Comparison of ENCODE assay signal across 20 mouse cellular contexts in genomic region chr5:125006896-125007295, GRCm38 (mm10). TPM values are rescaled to one million over a fixed set of nuclear protein-coding genes. Genes with fewer than 3 reads are reported as not detected.
DNase-seq lines count a peak whose midpoint lies in the region; ATAC-seq and TF ChIP-seq lines count a peak whose summit lies in the region.
"Had no signal": no experiment of that assay in that cellular context is flagged by ENCODE, and none has a peak within 500 bp of the region (broad histone marks: within the 10 kb centered on the region; RNA-seq: fewer than 3 reads in every experiment).

No protein-coding gene starts in this region.

- no peak overlapping the region for H3K4me3 ChIP-seq in embryonic facial prominence, embryonic 13.5 days
- H3K4me3 ChIP-seq in embryonic facial prominence, embryonic 10.5 days = no peak overlapping the region
- no peak overlapping the region for H3K4me3 ChIP-seq in heart, embryonic 15.5 days
- H3K4me3 ChIP-seq in limb, embryonic 14.5 days (replicated peaks; ENCODE audit: low read length) = no peak overlapping the region
- H3K4me3 ChIP-seq: hindbrain, embryonic 10.5 days; layer of hippocampus, adult 2 months had no signal

- TF ChIP-seq POLR2A in limb, embryonic 14.5 days (IDR thresholded peaks at IDR 0.05; ENCODE audit: borderline replicate concordance, extremely low read depth, insufficient read depth, insufficient read length) = no peak

- no peak for ATAC-seq in embryonic facial prominence, embryonic 13.5 days (ENCODE audit: insufficient number of reproducible peaks, insufficient read depth, low FRiP score, low TSS enrichment, low read depth)
- no peak for ATAC-seq in heart, embryonic 15.5 days (replicated peaks; ENCODE audit: insufficient number of reproducible peaks, insufficient read depth, low FRiP score, low read depth)
- no peak for ATAC-seq in limb, embryonic 14.5 days (ENCODE audit: low FRiP score, low read depth)
- ATAC-seq: CD4-positive, CD25-positive, alpha-beta regulatory T cell, adult 4 months; intestine, postnatal 0 days had no signal

- H3K36me3 ChIP-seq in embryonic facial prominence, embryonic 13.5 days = peaks cover 32% of the 10 kb centered on the region
- peaks cover 35% of the 10 kb centered on the region for H3K36me3 ChIP-seq in embryonic facial prominence, embryonic 10.5 days (replicated peaks)
- no peaks in the 10 kb centered on the region for H3K36me3 ChIP-seq in heart, embryonic 15.5 days
- peaks cover 30% of the 10 kb centered on the region for H3K36me3 ChIP-seq in limb, embryonic 14.5 days (ENCODE audit: control insufficient read depth, insufficient read depth, low read length)

- H3K9ac ChIP-seq in embryonic facial prominence, embryonic 13.5 days = no peak overlapping the region
- H3K9ac ChIP-seq in heart, embryonic 15.5 days = no peak overlapping the region
- 0 out of 2 replicates have a peak overlapping the region, but pooled peaks have one; percentile 9 for H3K9ac ChIP-seq in limb, embryonic 14.5 days (ENCODE audit: low read depth, low read length, severe bottlenecking)
- H3K9ac ChIP-seq: liver, embryonic 14.5 days had no signal

- peak overlapping the region; percentile 88; the same call in 1 of the 2 replicates for H3K4me2 ChIP-seq in embryonic facial prominence, embryonic 13.5 days
- H3K4me2 ChIP-seq in heart, embryonic 15.5 days = no peak overlapping the region
- peak overlapping the region; percentile 73 for H3K4me2 ChIP-seq in limb, embryonic 14.5 days (replicated peaks; ENCODE audit: low read depth, low read length, severe bottlenecking)
- H3K4me2 ChIP-seq: midbrain, embryonic 11.5 days had no signal

- 85% methylated on average over 5 of the region's 5 CpGs for WGBS in embryonic facial prominence, embryonic 13.5 days
- 86% methylated on average over 5 of the region's 5 CpGs for WGBS in embryonic facial prominence, embryonic 10.5 days
- 64% methylated on average over 5 of the region's 5 CpGs for WGBS in heart, embryonic 15.5 days
- 74% methylated on average over 5 of the region's 5 CpGs for WGBS in limb, embryonic 14.5 days

- intact Hi-C loops in heart, postnatal 25 days (cut with DNase I) = no loop called here

- DNase-seq in embryonic facial prominence, embryonic 10.5 days (ENCODE audit: low spot score) = no peak
- DNase-seq in heart, postnatal 25 days (ENCODE audit: low spot score) = no peak
- peak; percentile 26 for DNase-seq in MN1 (ENCODE audit: low spot score)
- DNase-seq in limb, embryonic 14.5 days (ENCODE audit: low spot score) = no peak
- no peak for DNase-seq in spleen, postnatal 14 days (ENCODE audit: low spot score in 2 of 2)
- DNase-seq: adrenal gland, postnatal 36 days; cerebellum, adult 9-11 months; right cerebral cortex, postnatal 14 days; spleen, adult 18-20 months; thymus, postnatal 14 days had no signal

- no peaks in the 10 kb centered on the region for H3K9me3 ChIP-seq in embryonic facial prominence, embryonic 13.5 days
- no peaks in the 10 kb centered on the region for H3K9me3 ChIP-seq in embryonic facial prominence, embryonic 10.5 days
- H3K9me3 ChIP-seq in heart, embryonic 15.5 days (replicated peaks) = no peaks in the 10 kb centered on the region
- no peaks in the 10 kb centered on the region for H3K9me3 ChIP-seq in limb, embryonic 14.5 days (ENCODE audit: control insufficient read depth, low read length)
- H3K9me3 ChIP-seq: hindbrain, embryonic 10.5 days had no signal

- peaks cover 22% of the 10 kb centered on the region for H3K27me3 ChIP-seq in embryonic facial prominence, embryonic 13.5 days
- H3K27me3 ChIP-seq in embryonic facial prominence, embryonic 10.5 days (replicated peaks; ENCODE audit: low read depth, poor library complexity, severe bottlenecking) = peaks cover 37% of the 10 kb centered on the region
- H3K27me3 ChIP-seq in heart, embryonic 15.5 days = peaks cover 32% of the 10 kb centered on the region
- H3K27me3 ChIP-seq in limb, embryonic 14.5 days (ENCODE audit: control insufficient read depth, insufficient read depth, low read length) = no peaks in the 10 kb centered on the region

- H3K4me1 ChIP-seq in embryonic facial prominence, embryonic 13.5 days = peaks cover 45% of the 10 kb centered on the region
- peaks cover 39% of the 10 kb centered on the region for H3K4me1 ChIP-seq in embryonic facial prominence, embryonic 10.5 days
- peaks cover 45% of the 10 kb centered on the region for H3K4me1 ChIP-seq in heart, embryonic 15.5 days (replicated peaks)
- peaks cover 23% of the 10 kb centered on the region for H3K4me1 ChIP-seq in limb, embryonic 14.5 days (ENCODE audit: control insufficient read depth, insufficient read depth, low read length)

- 0 out of 2 replicates have a peak overlapping the region, but pooled peaks have one; percentile 13 for H3K27ac ChIP-seq in embryonic facial prominence, embryonic 13.5 days
- H3K27ac ChIP-seq in embryonic facial prominence, embryonic 10.5 days (replicated peaks) = no peak overlapping the region
- H3K27ac ChIP-seq in heart, embryonic 15.5 days = 0 out of 2 replicates have a peak overlapping the region, but pooled peaks have one; percentile 26
- no peak overlapping the region for H3K27ac ChIP-seq in limb, embryonic 14.5 days (replicated peaks; ENCODE audit: low read depth, low read length)
- H3K27ac ChIP-seq: hindbrain, embryonic 10.5 days; hindbrain, postnatal 0 days; layer of hippocampus, adult 2 months; liver, embryonic 14.5 days had no signal

RNA-seq across cellular contexts. Expression of gene Rflna, which starts 3.9 kb away (rescaled TPM):
- polyA plus RNA-seq in embryonic facial prominence, embryonic 13.5 days (2015; fragmentation: Nextera tagmentation; extraction: Ambion mirVana) = 24.8 and 34.6 TPM in 2 replicates
- 5.1 and 6.9 TPM in 2 replicates for polyA plus RNA-seq in embryonic facial prominence, embryonic 10.5 days (2016; fragmentation: Nextera tagmentation; extraction: Ambion mirVana)
- 1.3 and 2.3 TPM in 2 replicates for polyA plus RNA-seq in heart, embryonic 15.5 days (2015; fragmentation: Nextera tagmentation; extraction: Ambion mirVana)
- under 1 TPM; 0.26 to 0.31 TPM for total RNA-seq in heart, postnatal 25 days (2021)
- polyA plus RNA-seq in limb, embryonic 14.5 days (2012; rRNA removed) = 107 and 154 TPM in 2 replicates
- polyA plus RNA-seq in limb, embryonic 14.5 days (2014; fragmentation: Nextera tagmentation; extraction: Ambion mirVana) = 47.4 and 55.8 TPM in 2 replicates
- total RNA-seq: granulocyte monocyte progenitor cell, adult 5-6 weeks had no signal
- polyA plus RNA-seq: CD4-positive, CD25-positive, alpha-beta regulatory T cell, adult 4 months had no signal

Comparison
In these comparisons a context has a peak if more than half of its experiments do, and no peak if none do; other contexts are left out.
1. H3K27ac ChIP-seq: peak in embryonic facial prominence, embryonic 13.5 days (single experiment) and heart, embryonic 15.5 days (single experiment); none in embryonic facial prominence, embryonic 10.5 days (single experiment) and limb, embryonic 14.5 days (single experiment).